Mouse (Mus musculus): ENCODE data around the gene Mcrip2. TPM values are rescaled to one million over a fixed set of nuclear protein-coding genes. Genes with fewer than 3 reads are reported as not detected.

The Mcrip2 gene
- total and polyA plus RNA-seq, 3 experiments = 1.4 to 16.1 (median 1.7) TPM

DNA sequence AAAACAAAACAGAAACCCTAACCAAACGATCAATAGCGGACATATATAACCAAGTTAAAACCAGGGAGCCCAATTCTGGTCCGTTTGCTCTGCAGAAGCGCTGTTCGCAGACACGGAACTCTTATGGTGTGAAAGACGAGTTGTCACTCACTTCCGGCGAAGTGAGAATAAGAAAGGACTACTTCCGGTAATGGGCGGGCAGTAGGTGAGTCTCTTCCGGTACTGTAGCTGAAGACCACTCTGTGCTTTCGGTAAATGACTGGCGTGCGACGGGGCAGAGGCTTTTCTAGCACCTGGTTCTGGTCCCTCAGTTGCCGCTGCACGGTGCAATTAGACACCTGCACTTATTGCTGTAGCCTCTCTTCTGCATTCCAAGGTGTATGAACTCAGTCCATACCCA lies 45.1 kb downstream of the Mcrip2 start, which contains the start of gene Wdr24:
Gene Wdr24, plus strand, starts transcription at position 176 of the 400 bp plus-strand sequence.
- Histone ChIP-seq H3K9ac (ENCODE audit: insufficient read depth, low read depth) (peak within 1 kb of the TSS; percentile 91), H3K36me3 (replicated peaks in 1 of 2; ENCODE audit: control insufficient read depth in 1 of 2, insufficient read depth in 1 of 2, low read length in 1 of 2) (peaks cover 32 to 35% of the 10 kb centered on the region in 2 experiments), H3K27ac (ENCODE audit: insufficient read depth, low read depth) (peak within 1 kb of the TSS; percentile 21; the same call in 1 of the 2 replicates), H3K4me2 (ENCODE audit: insufficient read depth, low read depth, poor library complexity, severe bottlenecking) (peak within 1 kb of the TSS; percentile 85), H3K9me3 (replicated peaks; ENCODE audit: low read length) (no peaks in the 10 kb centered on the region), H3K27me3 (replicated peaks) (peaks cover 40% of the 10 kb centered on the region), H3K4me3 (replicated peaks in 1 of 3; ENCODE audit: low read depth in 2 of 3, low read length in 2 of 3, poor library complexity in 1 of 3) (peak within 1 kb of the TSS; percentile 85 to 89 (median 85)), H3K4me1 (ENCODE audit: control insufficient read depth in 1 of 2, insufficient read depth in 2 of 2) (peaks cover 26 to 47% of the 10 kb centered on the region in 2 experiments), H3K79me2 (replicated peaks; ENCODE audit: control insufficient read depth, extremely low read depth, insufficient read depth, poor library complexity, severe bottlenecking) (no peaks in the 10 kb centered on the region)
- TF ChIP-seq TCF12 (IDR thresholded peaks at IDR 0.05; ENCODE audit: low read depth, low read length) (peak; percentile 92), TBP (conservative IDR thresholded peaks at IDR 0.05; ENCODE audit: low read depth, low read length) (peak; percentile 97), NELFE (IDR thresholded peaks at IDR 0.05; ENCODE audit: low read depth, low read length) (peak; percentile 71; the same call in 1 of the 2 replicates), HCFC1 (IDR thresholded peaks at IDR 0.05; ENCODE audit: low read depth, low read length) (peak; percentile 95), ETS1 (conservative IDR thresholded peaks at IDR 0.05; ENCODE audit: low read depth, low read length) (no peak), POLR2AphosphoS2 (IDR thresholded peaks at IDR 0.05; ENCODE audit: low read depth, low read length) (no peak), ZMIZ1 (IDR thresholded peaks at IDR 0.05; ENCODE audit: low read depth, low read length) (no peak), SIN3A (IDR thresholded peaks at IDR 0.05; ENCODE audit: low read length) (0 out of 2 replicates have a peak, but pooled peaks have one; percentile 43), MEF2A (IDR thresholded peaks at IDR 0.05; ENCODE audit: borderline replicate concordance, low read depth, low read length) (no peak), USF2 (conservative IDR thresholded peaks at IDR 0.05; ENCODE audit: low read depth, low read length) (no peak), KAT2A (IDR thresholded peaks at IDR 0.05; ENCODE audit: insufficient replicate concordance, low read length) (peak; percentile 83; the same call in 1 of the 2 replicates), USF1 (IDR thresholded peaks at IDR 0.05; ENCODE audit: low read depth, low read length) (no peak), CTCF (conservative IDR thresholded peaks at IDR 0.05 in 1 of 2, IDR thresholded peaks at IDR 0.05 in 1 of 2; ENCODE audit: low read depth in 2 of 2, low read length in 2 of 2) (no peak), GABPA (IDR thresholded peaks at IDR 0.05; ENCODE audit: insufficient replicate concordance, low read depth, low read length) (no peak; the same call in 1 of the 2 replicates), POLR2A (IDR thresholded peaks at IDR 0.05; ENCODE audit: low read depth, low read length) (peak; percentile 74), MAFK (IDR thresholded peaks at IDR 0.05; ENCODE audit: insufficient replicate concordance, low read length) (no peak), ELF1 (IDR thresholded peaks at IDR 0.05; ENCODE audit: low read depth, low read length) (peak; percentile 91)
- DNase-seq (ENCODE audit: extremely low read depth) = peak; percentile 94
- in situ Hi-C loops (cut with MboI; ENCODE audit: low pct_ligation_motif_present, low pct_unique_long_range_greater_than_20kb, low sequenced_read_pairs) = no loop called here
- dilution Hi-C loops (cut with MboI; ENCODE audit: extremely low pct_ligation_motif_present, extremely low pct_unique_long_range_greater_than_20kb, low sequenced_read_pairs) = no loop called here

DNA sequence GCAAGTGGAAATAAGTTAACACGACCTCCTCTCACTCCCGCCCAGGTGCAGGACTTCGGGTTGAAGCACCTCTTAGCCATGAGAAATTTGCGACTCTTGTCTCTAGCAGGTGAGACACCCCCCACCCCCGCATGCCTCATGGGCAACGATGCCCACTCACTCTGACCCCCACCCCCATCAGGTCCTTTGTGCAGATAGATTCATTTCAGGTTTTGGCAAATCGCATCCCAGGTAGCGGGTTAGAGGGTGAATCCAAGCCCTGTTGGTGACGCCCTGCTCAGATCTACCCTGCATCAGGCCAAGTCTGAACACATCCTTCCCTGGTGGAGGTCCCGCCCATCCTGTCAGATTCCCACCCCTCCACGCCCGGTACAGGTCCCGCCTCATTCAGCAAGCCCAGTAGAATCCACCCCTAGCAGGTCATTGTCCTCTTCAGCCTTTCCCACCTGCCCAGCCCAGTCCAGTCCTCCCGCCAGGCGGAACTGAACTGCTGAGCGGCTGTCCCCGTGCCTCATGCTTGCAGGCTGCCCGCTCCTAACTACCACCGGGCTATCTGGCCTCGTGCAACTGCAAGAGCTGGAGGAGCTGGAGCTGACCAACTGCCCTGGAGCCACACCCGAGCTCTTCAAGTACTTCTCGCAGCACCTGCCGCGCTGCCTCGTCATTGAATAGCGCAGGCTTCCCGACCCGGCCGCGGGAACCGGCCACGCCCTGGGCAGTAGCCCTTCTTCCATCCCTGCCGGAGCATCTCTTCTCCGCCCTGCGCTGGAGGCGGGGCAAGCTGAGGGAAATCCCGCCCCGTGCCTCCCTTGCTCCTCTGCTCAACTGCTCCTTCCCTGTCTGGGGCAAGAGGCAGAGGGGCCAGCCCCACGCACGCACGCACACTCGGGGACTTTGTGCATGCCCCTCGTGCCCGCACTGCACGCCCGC lies 49.4 kb downstream of the Mcrip2 start:
- Histone ChIP-seq H3K9ac (ENCODE audit: insufficient read depth, low read depth) (no peak overlapping the region), H3K4me2 (ENCODE audit: insufficient read depth, low read depth, poor library complexity, severe bottlenecking) (peak overlapping the region; percentile 76), H3K27me3 (replicated peaks) (peaks cover 81% of the 10 kb centered on the region), H3K4me3 (replicated peaks in 1 of 3; ENCODE audit: low read depth in 2 of 3, low read length in 2 of 3, poor library complexity in 1 of 3) (peak overlapping the region in 1 of 3 experiments; percentile 15), H3K36me3 (replicated peaks in 1 of 2; ENCODE audit: control insufficient read depth in 1 of 2, insufficient read depth in 1 of 2, low read length in 1 of 2) (no peaks in the 10 kb centered on the region), H3K79me2 (replicated peaks; ENCODE audit: control insufficient read depth, extremely low read depth, insufficient read depth, poor library complexity, severe bottlenecking) (no peaks in the 10 kb centered on the region), H3K27ac (ENCODE audit: insufficient read depth, low read depth) (no peak overlapping the region), H3K9me3 (replicated peaks; ENCODE audit: low read length) (no peaks in the 10 kb centered on the region), H3K4me1 (ENCODE audit: control insufficient read depth in 1 of 2, insufficient read depth in 2 of 2) (peaks cover 12 to 17% of the 10 kb centered on the region in 2 experiments)
- dilution Hi-C loops (cut with MboI; ENCODE audit: extremely low pct_ligation_motif_present, extremely low pct_unique_long_range_greater_than_20kb, low sequenced_read_pairs) = no loop called here
- in situ Hi-C loops (cut with MboI; ENCODE audit: low pct_ligation_motif_present, low pct_unique_long_range_greater_than_20kb, low sequenced_read_pairs) = no loop called here
- no peak for DNase-seq (ENCODE audit: extremely low read depth)
- TF ChIP-seq NRF1 (IDR thresholded peaks at IDR 0.05; ENCODE audit: low read depth, low read length) (peak; percentile 36; the same call in 1 of the 2 replicates), MAZ (IDR thresholded peaks at IDR 0.05; ENCODE audit: low read depth, low read length) (no peak)
